Mouse (Mus musculus) ES-E14 (cell line): ENCODE data around the gene Ttc3. TPM values are rescaled to one million over a fixed set of nuclear protein-coding genes. Genes with fewer than 3 reads are reported as not detected.

Experiments
- DNase-seq: peaks from one replicate; pipeline ENCODE4 v3.0.0-alpha.2; 2013; ENCODE audit warnings: low read depth, low spot score
- H3K27ac ChIP-seq: 2 replicates; pipeline ENCODE4 v1.5.1; 2012; ENCODE audit warnings: low read depth, mild to moderate bottlenecking, low read length, moderate library complexity, mixed read lengths; ENCODE audit not compliant: poor library complexity, insufficient read depth, severe bottlenecking
- H3K36me3 ChIP-seq: 2 replicates; pipeline ENCODE4 v1.6.1; 2012; ENCODE audit warnings: mild to moderate bottlenecking, low read length, moderate library complexity, mixed read lengths; ENCODE audit not compliant: control insufficient read depth, poor library complexity, insufficient read depth, severe bottlenecking
- H3K4me1 ChIP-seq, 2 experiments: fragments of 150-350 bp in 1 of 2; sonication (generic) in 1 of 2; 2 replicates each; pipeline ENCODE4 v1.6.1; 2012; ENCODE audit warnings: low read length in 2 of 2, mild to moderate bottlenecking in 1 of 2, mixed read lengths in 1 of 2; ENCODE audit not compliant: control insufficient read depth in 2 of 2, insufficient read depth in 2 of 2, poor library complexity in 1 of 2
- H3K4me3 ChIP-seq, 2 experiments: fragments of 150-350 bp in 1 of 2; sonication (generic) in 1 of 2; 2 replicates each; pipeline ENCODE4 v1.5.1; 2012; ENCODE audit warnings: low read length in 2 of 2, low read depth in 1 of 2, mild to moderate bottlenecking in 1 of 2, mixed read lengths in 1 of 2; ENCODE audit not compliant: insufficient read depth in 1 of 2, poor library complexity in 1 of 2, severe bottlenecking in 1 of 2
- H3K9ac ChIP-seq: 2 replicates; pipeline ENCODE4 v1.6.1; 2012; ENCODE audit warnings: low read depth, mild to moderate bottlenecking, low read length, mixed read lengths; ENCODE audit not compliant: poor library complexity, insufficient read depth, severe bottlenecking
- H3K9me3 ChIP-seq: fragments of 150-350 bp; sonication (generic); 2 replicates; pipeline ENCODE4 v1.6.1; 2012; ENCODE audit warnings: low read depth, mild to moderate bottlenecking, low read length; ENCODE audit not compliant: control insufficient read depth, insufficient read depth
- CHD2 ChIP-seq: IDR thresholded peaks from 2 replicates; pipeline ENCODE4 v1.6.1; 2014; ENCODE audit warnings: mild to moderate bottlenecking, low read depth, low read length, inconsistent platforms
- HCFC1 ChIP-seq: IDR thresholded peaks from 2 replicates; pipeline ENCODE4 v1.6.1; 2012; ENCODE audit warnings: low read length, inconsistent platforms, borderline replicate concordance; ENCODE audit not compliant: insufficient read depth
- MAFK ChIP-seq: IDR thresholded peaks from 2 replicates; pipeline ENCODE4 v1.6.1; 2014; ENCODE audit warnings: mild to moderate bottlenecking, low read depth, low read length, inconsistent platforms; ENCODE audit not compliant: insufficient read depth
- ZC3H11A ChIP-seq: IDR thresholded peaks from 2 replicates; pipeline ENCODE4 v1.6.1; 2012; ENCODE audit warnings: low read depth, mild to moderate bottlenecking, inconsistent platforms, low read length, borderline replicate concordance
- ZNF384 ChIP-seq: IDR thresholded peaks from 2 replicates; pipeline ENCODE4 v1.6.1; 2012; ENCODE audit warnings: low read depth, low read length, inconsistent platforms
- in situ Hi-C, 2 experiments: fragments of 600-800 bp; cut with MboI; formaldehyde crosslinking; loops; one replicate each; pipeline ENCODE4 v1.15.1; 2025; ENCODE audit warnings: low sequenced_read_pairs in 2 of 2, inconsistent platforms in 1 of 2; ENCODE audit not compliant: unreplicated experiment in 2 of 2
- total RNA-seq: library from RNA; depleted of rRNA; stranded (reverse); fragments of 300-350 nt; gene quantifications from 2 replicates; pipeline ENCODE4 v1.2.3, GENCODE M21; 2012; rRNA removed

Ttc3 gene
- total RNA-seq, result 64.2 and 78.4 TPM in 2 replicates

GRCm38 (mm10) chr16:94370173-94370914 lies at the start of gene Ttc3:
Gene Ttc3, plus strand, starts transcription at chr16:94370618.
- in situ Hi-C loops, result no loop called here
- peak; percentile 78 for DNase-seq
- Histone ChIP-seq H3K4me1 (no peaks in the 10 kb centered on the region; a peak in 1 of 4 replicates), H3K9ac (peak within 1 kb of the TSS; percentile 87), H3K4me3 (peak within 1 kb of the TSS; percentile 80 to 81), H3K27ac (peak within 1 kb of the TSS; percentile 55), H3K9me3 (no peaks in the 10 kb centered on the region), H3K36me3 (no peaks in the 10 kb centered on the region)
- no peak for TF ChIP-seq CHD2
- TF ChIP-seq ZNF384, result peak; percentile 96

GRCm38 (mm10) chr16:94323681-94324080 lies 46.7 kb upstream of the Ttc3 start:
- in situ Hi-C loops, result no loop called here
- H3K36me3 ChIP-seq, result no peaks in the 10 kb centered on the region
- no peak overlapping the region for H3K4me3 ChIP-seq
- no peaks in the 10 kb centered on the region for H3K9me3 ChIP-seq
- H3K4me1 ChIP-seq, result 0 out of 4 replicates have a peak, but pooled peaks cover 0 to 2% of the 10 kb centered on the region in 2 experiments
- TF ChIP-seq CHD2 (no peak), HCFC1 (no peak), ZC3H11A (no peak), ZNF384 (no peak), MAFK (no peak)
- DNase-seq, result no peak
- H3K9ac ChIP-seq, result no peak overlapping the region
- H3K27ac ChIP-seq, result no peak overlapping the region

- Histone ChIP-seq H3K9me3 (no peaks in the 10 kb centered on the region), H3K36me3 (no peaks in the 10 kb centered on the region), H3K4me1 (0 out of 4 replicates have a peak, but pooled peaks cover 0 to 2% of the 10 kb centered on the region in 2 experiments), H3K9ac (no peak overlapping the region), H3K4me3 (no peak overlapping the region), H3K27ac (no peak overlapping the region)
- no peak for DNase-seq
- no peak for TF ChIP-seq ZNF384
- TF ChIP-seq HCFC1, result no peak
- no peak for TF ChIP-seq CHD2
- no peak for TF ChIP-seq MAFK
- TF ChIP-seq ZC3H11A, result no peak
- in situ Hi-C loops, result no loop called here
Observed at GRCm38 (mm10) chr16:94326008-94326407, 44.4 kb upstream of the Ttc3 start.

- in situ Hi-C loops, result no loop called here
- H3K27ac ChIP-seq, result no peak within 1 kb of the TSS
Observed at GRCm38 (mm10) chr16:94327781-94328711, 42.4 kb upstream of the Ttc3 start, which contains the start of gene Ripply3. Gene Ripply3, plus strand, starts transcription at chr16:94328420.

More at GRCm38 (mm10) chr16:94327781-94328711, 42.4 kb upstream of the Ttc3 start, which contains the start of gene Ripply3:
- peak within 1 kb of the TSS; percentile 64 to 67 for H3K4me3 ChIP-seq
- TF ChIP-seq MAFK (no peak), HCFC1 (no peak), ZNF384 (no peak), ZC3H11A (no peak), CHD2 (no peak)
- H3K4me1 ChIP-seq, result 0 out of 4 replicates have a peak, but pooled peaks cover 0 to 2% of the 10 kb centered on the region in 2 experiments
- no peak for DNase-seq
- peak within 1 kb of the TSS; percentile 66 for H3K9ac ChIP-seq
- no peaks in the 10 kb centered on the region for H3K36me3 ChIP-seq
- no peaks in the 10 kb centered on the region for H3K9me3 ChIP-seq
